Mouse (Mus musculus): ENCODE data around the gene Prlhr. TPM values are rescaled to one million over a fixed set of nuclear protein-coding genes. Genes with fewer than 3 reads are reported as not detected.

Prlhr gene
- polyA plus RNA-seq, 2 experiments from 2014 or later: not detected

DNA sequence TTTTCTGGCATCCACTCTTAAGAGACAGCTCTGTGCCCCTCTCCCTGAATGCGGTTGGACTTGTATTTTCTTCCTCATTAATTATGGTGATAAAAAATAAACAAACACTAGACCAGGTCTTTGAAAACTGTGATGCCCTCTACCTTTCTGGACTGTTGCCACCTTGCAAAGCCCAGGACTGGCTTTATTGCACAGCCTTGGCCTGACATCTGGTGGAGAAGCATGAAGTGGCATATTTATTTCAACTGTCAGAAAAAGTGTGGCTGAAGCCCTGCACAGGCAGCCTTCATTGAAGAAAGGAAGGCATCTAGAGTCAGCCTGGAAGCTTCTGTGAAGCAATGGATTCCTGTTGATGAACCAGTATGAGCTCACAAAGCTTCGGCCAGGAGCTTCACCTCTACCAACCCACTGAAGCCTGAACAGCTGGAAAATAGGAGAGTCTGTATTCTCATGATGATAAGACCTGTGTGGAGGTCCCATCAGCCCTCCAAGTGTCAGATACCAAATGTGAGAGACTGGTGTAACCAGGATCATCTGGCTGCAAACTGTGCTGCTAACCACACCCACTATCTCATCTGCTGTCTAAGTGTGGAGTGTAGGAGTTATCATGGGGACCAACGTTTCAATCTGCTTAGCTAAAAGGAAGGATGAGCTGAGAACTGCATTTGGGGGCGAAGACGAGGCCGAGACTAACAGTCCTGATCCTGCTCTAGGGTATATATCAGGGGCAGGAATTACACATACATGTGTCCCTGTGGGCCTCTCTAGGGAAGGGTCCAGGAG, 35.6 kb downstream of the Prlhr start:
- ATAC-seq: no peak

- no peak for ATAC-seq
Observed at GRCm38 (mm10) chr19:60417611-60418010, 50.5 kb downstream of the Prlhr start.

Other genes with a start within 250 kb of the Prlhr start
- gene Fam204a, start 241.6 kb downstream of the Prlhr start, polyA plus RNA-seq (2017; shearing (Covaris generic)): 10 to 100 TPM; 54.3 to 55.6 TPM
- gene Cacul1, start 112.7 kb upstream of the Prlhr start, polyA plus RNA-seq (2017; shearing (Covaris generic)): 10 to 100 TPM; 27.7 to 33.3 TPM